In genomic region chr9:75581694-75582350, GRCm38 (mm10) we compare ENCODE assay signal across 8 mouse cellular contexts. TPM values are rescaled to one million over a fixed set of nuclear protein-coding genes. Genes with fewer than 3 reads are reported as not detected.
DNase-seq lines count a peak whose midpoint lies in the region; ATAC-seq and TF ChIP-seq lines count a peak whose summit lies in the region.

No protein-coding gene starts in this region.

- DNase-seq in frontal cortex, adult 2 months (ENCODE audit: extremely low spot score in 1 of 2, low spot score in 1 of 2), result no peak
- DNase-seq in B cell, adult 2 months, result peak; percentile 50 to 54
- DNase-seq in brain, embryonic 14.5 days (ENCODE audit: low read depth), result peak; percentile 64
- DNase-seq in kidney, adult 8-10 months, result peak; percentile 7 to 26
- peak; percentile 26 for DNase-seq in retina, adult 2 months (ENCODE audit: low read depth, low spot score)
- DNase-seq in urinary bladder, postnatal 14 days (ENCODE audit: low spot score), result no peak
- DNase-seq in frontal cortex, postnatal 14 days (ENCODE audit: low spot score in 2 of 2), result no peak

- TF ChIP-seq CTCF in brain, embryonic 14.5 days (IDR thresholded peaks at IDR 0.05; ENCODE audit: borderline replicate concordance, extremely low read depth, insufficient read depth, insufficient read length), result peak; percentile 41; the same call in 1 of the 2 replicates

- TF ChIP-seq POLR2A in brain, embryonic 14.5 days (IDR thresholded peaks at IDR 0.05; ENCODE audit: borderline replicate concordance, extremely low read depth, insufficient read depth, insufficient read length, poor library complexity, severe bottlenecking), result no peak

- ATAC-seq in frontal cortex, adult (ENCODE audit: low TSS enrichment), result peak; percentile 75

RNA-seq across cellular contexts. Expression of gene Tmod3, which starts 22.4 kb away (rescaled TPM):
- polyA plus RNA-seq in frontal cortex, adult 2 months (2012; rRNA removed), result 53.7 and 62.4 TPM in 2 replicates
- 58.9 and 60.9 TPM in 2 replicates for polyA plus RNA-seq in brain, embryonic 14.5 days (2012; rRNA removed)

RNA-seq across cellular contexts. Expression of gene Tmod2, which starts 29.3 kb away (rescaled TPM):
- 94.4 and 99.2 TPM in 2 replicates for polyA plus RNA-seq in frontal cortex, adult 2 months (2012; rRNA removed)
- 51.1 and 74.5 TPM in 2 replicates for polyA plus RNA-seq in brain, embryonic 14.5 days (2012; rRNA removed)

RNA-seq across cellular contexts. Expression of gene Lysmd2, which starts 43.7 kb away (rescaled TPM):
- 76.7 and 91.0 TPM in 2 replicates for polyA plus RNA-seq in frontal cortex, adult 2 months (2012; rRNA removed)
- 19.5 and 22.2 TPM in 2 replicates for polyA plus RNA-seq in brain, embryonic 14.5 days (2012; rRNA removed)

Comparison
In these comparisons a context has a peak if more than half of its experiments do, and no peak if none do; other contexts are left out.
1. DNase-seq: peak in B cell, adult 2 months (2 of 2), brain, embryonic 14.5 days (single experiment), kidney, adult 8-10 months (2 of 2) and retina, adult 2 months (single experiment); none in frontal cortex, adult 2 months (0 of 2), urinary bladder, postnatal 14 days (single experiment) and frontal cortex, postnatal 14 days (0 of 2).